Mouse (Mus musculus) lung, embryonic 15.5 days (tissue): Measurements from ENCODE around the gene Fam171b. TPM values are rescaled to one million over a fixed set of nuclear protein-coding genes. Genes with fewer than 3 reads are reported as not detected.

ENCODE experiments used
- polyA plus RNA-seq: library from polyadenylated mRNA; unstranded; fragments of >200 nt; fragmentation: Nextera tagmentation; extraction: Ambion mirVana; gene quantifications from 2 replicates; pipeline ENCODE4 v1.2.1, GENCODE M21; 2015

Fam171b gene
- polyA plus RNA-seq, 1 experiment from 2014 or later: 2.7 TPM

Other genes starting within 250 kb of the Fam171b start
- gene Zc3h15, start 168.2 kb upstream of the Fam171b start, polyA plus RNA-seq: 99.7 and 106 TPM in 2 replicates
- 64.4 and 64.8 TPM in 2 replicates for gene Itgav, start 88.2 kb upstream of the Fam171b start, polyA plus RNA-seq
- 0.11 TPM in 1 of 2 replicates, not detected in the other for gene Zswim2, start 128.6 kb downstream of the Fam171b start, polyA plus RNA-seq
- not detected in 2 replicates for gene Gm13698, start 143.1 kb downstream of the Fam171b start, polyA plus RNA-seq
- not detected in 2 replicates for gene Gm13693, start 148.9 kb downstream of the Fam171b start, polyA plus RNA-seq
- gene Gm13695, start 154.7 kb downstream of the Fam171b start, polyA plus RNA-seq: not detected in 2 replicates
- gene Gm13696, start 160.5 kb downstream of the Fam171b start, polyA plus RNA-seq: not detected in 2 replicates
- gene Gm13694, start 166.3 kb downstream of the Fam171b start, polyA plus RNA-seq: not detected in 2 replicates
- not detected in 2 replicates for gene Gm13697, start 172.1 kb downstream of the Fam171b start, polyA plus RNA-seq
- not detected in 2 replicates for gene Gm13691, start 177.9 kb downstream of the Fam171b start, polyA plus RNA-seq